Mouse (Mus musculus): Measurements from ENCODE around the gene Tmem63a.
"Not testable (repeated sequence)": the region's sequence is repeated elsewhere in the genome, so short reads cannot be mapped to it uniquely, and the experiment has no call there.

The Tmem63a gene

GRCm38 (mm10) chr1:180965786-180966185, 23.6 kb downstream of the Tmem63a start:
- DNase-seq: no peak

GRCm38 (mm10) chr1:180966542-180966941, 24.4 kb downstream of the Tmem63a start:
- no peak for DNase-seq

GRCm38 (mm10) chr1:180967261-180967660, 25.1 kb downstream of the Tmem63a start:
- no peak for DNase-seq

GRCm38 (mm10) chr1:180972941-180973340, 30.8 kb downstream of the Tmem63a start:
- no peak for DNase-seq

GRCm38 (mm10) chr1:180974126-180974746, 32.1 kb downstream of the Tmem63a start:
- peak; percentile 35 to 48 for DNase-seq

- peak; percentile 50 to 52 for DNase-seq
Observed at GRCm38 (mm10) chr1:180976110-180976679, 34.1 kb downstream of the Tmem63a start.

- no peak for DNase-seq
Observed at GRCm38 (mm10) chr1:180979484-180980251, 37.5 kb downstream of the Tmem63a start.

- no peak for DNase-seq
Observed at GRCm38 (mm10) chr1:180980464-180980863, 38.3 kb downstream of the Tmem63a start.

- not testable (repeated sequence) for DNase-seq
Observed at GRCm38 (mm10) chr1:180981298-180982046, 39.3 kb downstream of the Tmem63a start.

GRCm38 (mm10) chr1:180986701-180987100, 44.6 kb downstream of the Tmem63a start:
- DNase-seq: no peak

GRCm38 (mm10) chr1:180987759-180988158, 45.6 kb downstream of the Tmem63a start:
- peak; percentile 71 to 76 for DNase-seq

GRCm38 (mm10) chr1:180990671-180991070, 48.5 kb downstream of the Tmem63a start:
- DNase-seq: no peak

- DNase-seq: peak in 1 of 2 experiments; percentile 15
Observed at GRCm38 (mm10) chr1:180992142-180992541, 50.0 kb downstream of the Tmem63a start.

- no peak for DNase-seq
Observed at GRCm38 (mm10) chr1:181000501-181001092, 58.5 kb downstream of the Tmem63a start.

- DNase-seq: no peak
Observed at GRCm38 (mm10) chr1:181001217-181001616, 59.1 kb downstream of the Tmem63a start.

GRCm38 (mm10) chr1:181001621-181002020, 59.5 kb downstream of the Tmem63a start:
- DNase-seq: no peak

- DNase-seq: no peak
Observed at GRCm38 (mm10) chr1:181003790-181004189, 61.6 kb downstream of the Tmem63a start.

GRCm38 (mm10) chr1:181005331-181005730, 63.2 kb downstream of the Tmem63a start:
- no peak for DNase-seq

GRCm38 (mm10) chr1:181007831-181008230, 65.7 kb downstream of the Tmem63a start:
- no peak for DNase-seq

- no peak for DNase-seq
Observed at GRCm38 (mm10) chr1:181008266-181008665, 66.1 kb downstream of the Tmem63a start.

GRCm38 (mm10) chr1:181009011-181009590, 67.0 kb downstream of the Tmem63a start:
- DNase-seq: no peak

GRCm38 (mm10) chr1:181009754-181010153, 67.6 kb downstream of the Tmem63a start:
- no peak for DNase-seq

Measured in thymus, postnatal 36 days (tissue).